Mouse (Mus musculus) limb, embryonic 14.5 days (tissue): ENCODE results near the gene Pparg. TPM values are rescaled to one million over a fixed set of nuclear protein-coding genes. Genes with fewer than 3 reads are reported as not detected.

Experiments used
- ATAC-seq: fragments of 200-750 bp; cut with Nextera tagmentation; 2 replicates; pipeline ENCODE4 v1.8.0; 2017; ENCODE audit warnings: low read depth, moderate number of reproducible peaks, moderate TSS enrichment; ENCODE audit not compliant: low FRiP score
- DNase-seq: peaks from one replicate; pipeline ENCODE4 v3.0.0-alpha.2; 2015; ENCODE audit warnings: low spot score
- H3K27ac ChIP-seq: fragments of 300-500 bp; sonication (generic); replicated peaks from 2 replicates; pipeline ENCODE4 v1.5.1; 2014; ENCODE audit warnings: low read depth, mild to moderate bottlenecking, low read length, moderate library complexity, mixed read lengths
- H3K27me3 ChIP-seq: fragments of 300-500 bp; sonication (generic); 2 replicates; pipeline ENCODE4 v1.6.1; 2014; ENCODE audit warnings: low read length, mixed read lengths; ENCODE audit not compliant: control insufficient read depth, insufficient read depth
- H3K36me3 ChIP-seq: fragments of 300-500 bp; sonication (generic); 2 replicates; pipeline ENCODE4 v1.6.1; 2014; ENCODE audit warnings: mild to moderate bottlenecking, low read length, moderate library complexity, mixed read lengths; ENCODE audit not compliant: control insufficient read depth, insufficient read depth
- H3K4me1 ChIP-seq: fragments of 300-500 bp; sonication (generic); 2 replicates; pipeline ENCODE4 v1.6.1; 2014; ENCODE audit warnings: antibody characterized with exemption, low read length, mixed read lengths; ENCODE audit not compliant: control insufficient read depth, insufficient read depth
- H3K4me2 ChIP-seq: fragments of 300-500 bp; sonication (generic); replicated peaks from 2 replicates; pipeline ENCODE4 v1.6.1; 2014; ENCODE audit warnings: low read depth, mild to moderate bottlenecking, low read length, moderate library complexity; ENCODE audit not compliant: severe bottlenecking
- H3K4me3 ChIP-seq: fragments of 300-500 bp; sonication (generic); replicated peaks from 2 replicates; pipeline ENCODE4 v1.5.1; 2014; ENCODE audit warnings: low read length
- H3K9ac ChIP-seq: fragments of 300-500 bp; sonication (generic); 2 replicates; pipeline ENCODE4 v1.6.1; 2014; ENCODE audit warnings: mild to moderate bottlenecking, low read depth, low read length, moderate library complexity; ENCODE audit not compliant: severe bottlenecking
- H3K9me3 ChIP-seq: fragments of 300-500 bp; sonication (generic); 2 replicates; pipeline ENCODE4 v1.6.1; 2016; ENCODE audit warnings: low read length; ENCODE audit not compliant: control insufficient read depth
- POLR2A ChIP-seq: fragments of 200-500 bp; IDR thresholded peaks from 2 replicates; pipeline ENCODE4 v1.8.0; 2012; ENCODE audit warnings: inconsistent platforms, mild to moderate bottlenecking, moderate library complexity, borderline replicate concordance; ENCODE audit not compliant: insufficient read depth, insufficient read length; ENCODE audit errors: extremely low read depth
- WGBS: fragments of 180-500 bp; shearing (Covaris S2); extraction: QIAGEN DNeasy Blood & Tissue Kit; methylation state at CpG from one replicate; pipeline ENCODE4 v1.1.7; 2014; 5-methylcytosine and 5-hydroxymethylcytosine counted together
- polyA plus RNA-seq, 2 experiments: library from polyadenylated mRNA; depleted of rRNA in 1 of 2; stranded (reverse) in 1 of 2; unstranded in 1 of 2; fragments of >200 nt; fragmentation: Nextera tagmentation in 1 of 2; extraction: Ambion mirVana in 1 of 2; gene quantifications; 2 replicates each; pipeline versions ENCODE4 v1.2.1 to v1.2.3; 2012 to 2014

Pparg gene
- polyA plus RNA-seq, 2 experiments: 2.1 to 2.3 TPM

DNA sequence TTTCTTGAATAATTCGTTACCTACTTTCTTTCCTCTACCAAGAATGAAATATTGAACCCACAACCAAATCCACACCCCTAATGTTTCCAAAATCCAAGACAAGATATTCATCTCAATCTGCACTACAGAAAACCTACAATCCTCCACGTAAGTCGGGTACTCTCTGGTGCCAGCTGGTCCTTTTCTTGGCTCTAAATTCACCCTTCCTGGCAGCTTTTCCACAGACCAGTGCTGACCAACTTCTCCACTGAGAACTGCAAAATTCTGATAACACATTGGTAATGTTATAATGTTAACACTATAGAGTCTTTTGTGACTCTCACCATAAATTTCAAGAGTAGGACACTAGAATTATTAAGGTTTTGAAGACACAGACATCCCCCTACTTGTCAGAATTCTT lies 57.4 kb downstream of the Pparg start:
- H3K27me3 ChIP-seq: no peaks in the 10 kb centered on the region
- no peak overlapping the region for H3K9ac ChIP-seq
- no peaks in the 10 kb centered on the region for H3K4me1 ChIP-seq
- DNase-seq: no peak
- H3K9me3 ChIP-seq: no peaks in the 10 kb centered on the region
- WGBS: 86% methylated on average over 3 of the region's 3 CpGs
- no peaks in the 10 kb centered on the region for H3K36me3 ChIP-seq
- no peak for TF ChIP-seq POLR2A
- H3K4me3 ChIP-seq: no peak overlapping the region
- ATAC-seq: no peak
- no peak overlapping the region for H3K27ac ChIP-seq
- H3K4me2 ChIP-seq: no peak overlapping the region

DNA sequence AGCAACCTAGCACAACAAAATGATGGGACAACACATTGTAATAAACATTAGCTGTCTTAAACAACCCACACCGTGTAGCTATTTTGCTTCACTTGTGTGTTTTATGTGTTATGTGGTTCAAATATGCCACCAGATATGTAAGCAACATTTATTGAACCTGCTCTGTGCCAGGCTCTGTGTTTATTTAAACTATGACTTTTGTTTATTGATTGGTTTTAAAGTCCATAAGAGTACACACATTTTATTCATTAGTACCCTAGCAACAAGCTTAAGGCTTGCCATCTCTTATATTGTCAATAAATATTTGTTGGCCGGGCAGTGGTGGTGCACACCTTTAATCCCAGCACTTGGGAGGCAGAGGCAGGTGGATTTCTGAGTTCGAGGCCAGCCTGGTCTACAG lies 58.2 kb downstream of the Pparg start:
- no peaks in the 10 kb centered on the region for H3K9me3 ChIP-seq
- no peaks in the 10 kb centered on the region for H3K4me1 ChIP-seq
- no peak for TF ChIP-seq POLR2A
- H3K27me3 ChIP-seq: no peaks in the 10 kb centered on the region
- 79% methylated on average over 3 of the region's 3 CpGs for WGBS
- H3K27ac ChIP-seq: no peak overlapping the region
- H3K4me2 ChIP-seq: no peak overlapping the region
- DNase-seq: no peak
- ATAC-seq: no peak
- H3K9ac ChIP-seq: no peak overlapping the region
- no peaks in the 10 kb centered on the region for H3K36me3 ChIP-seq
- H3K4me3 ChIP-seq: no peak overlapping the region

DNA sequence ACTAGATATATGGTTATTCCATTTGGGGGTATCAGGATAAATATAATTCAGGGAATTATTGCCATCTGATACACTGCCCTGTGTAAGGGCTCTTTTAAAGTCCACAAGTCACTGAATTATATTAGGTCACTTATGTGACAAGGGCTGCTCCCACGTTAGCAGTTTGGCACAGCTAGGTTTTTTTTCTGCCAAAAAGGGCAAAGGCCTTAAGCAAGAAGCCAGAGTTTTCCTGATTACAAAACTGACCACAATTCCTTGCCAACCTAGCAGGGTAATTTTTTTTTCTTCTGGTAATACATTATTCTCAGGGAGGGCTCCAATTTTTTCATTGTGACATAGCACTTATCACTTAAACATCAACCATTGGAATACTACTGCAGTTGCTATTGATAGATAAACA lies 60.2 kb downstream of the Pparg start:
- Histone ChIP-seq H3K36me3 (no peaks in the 10 kb centered on the region), H3K4me1 (no peaks in the 10 kb centered on the region), H3K4me3 (no peak overlapping the region), H3K4me2 (no peak overlapping the region), H3K9ac (no peak overlapping the region), H3K27me3 (no peaks in the 10 kb centered on the region), H3K9me3 (no peaks in the 10 kb centered on the region), H3K27ac (no peak overlapping the region)
- DNase-seq (no peak), ATAC-seq (no peak)
- TF ChIP-seq POLR2A: no peak
- WGBS: 58% methylated on average over 1 of the region's 1 CpGs

DNA sequence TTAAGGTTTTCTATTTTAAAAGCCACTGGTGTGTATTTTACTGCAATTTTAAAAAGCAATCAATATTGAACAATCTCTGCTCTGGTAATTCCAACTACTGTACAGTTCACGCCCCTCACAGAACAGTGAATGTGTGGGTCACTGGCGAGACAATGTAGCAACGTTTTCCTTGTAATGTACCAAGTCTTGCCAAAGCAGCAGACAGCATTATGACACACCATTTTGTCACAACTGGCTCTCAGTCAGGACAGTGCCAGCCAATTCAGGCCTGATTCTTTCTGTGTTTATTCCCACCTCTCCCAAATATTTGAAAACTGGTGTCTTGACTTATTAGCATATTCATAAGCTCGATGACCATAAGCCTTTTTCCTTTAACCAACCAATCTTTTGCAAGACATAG lies 60.9 kb downstream of the Pparg start:
- no peak overlapping the region for H3K9ac ChIP-seq
- no peak for TF ChIP-seq POLR2A
- no peaks in the 10 kb centered on the region for H3K27me3 ChIP-seq
- WGBS: 85% methylated on average over 4 of the region's 4 CpGs
- no peak for ATAC-seq
- H3K36me3 ChIP-seq: no peaks in the 10 kb centered on the region
- H3K4me3 ChIP-seq: no peak overlapping the region
- H3K4me2 ChIP-seq: no peak overlapping the region
- no peak overlapping the region for H3K27ac ChIP-seq
- no peaks in the 10 kb centered on the region for H3K9me3 ChIP-seq
- no peaks in the 10 kb centered on the region for H3K4me1 ChIP-seq
- no peak for DNase-seq

DNA sequence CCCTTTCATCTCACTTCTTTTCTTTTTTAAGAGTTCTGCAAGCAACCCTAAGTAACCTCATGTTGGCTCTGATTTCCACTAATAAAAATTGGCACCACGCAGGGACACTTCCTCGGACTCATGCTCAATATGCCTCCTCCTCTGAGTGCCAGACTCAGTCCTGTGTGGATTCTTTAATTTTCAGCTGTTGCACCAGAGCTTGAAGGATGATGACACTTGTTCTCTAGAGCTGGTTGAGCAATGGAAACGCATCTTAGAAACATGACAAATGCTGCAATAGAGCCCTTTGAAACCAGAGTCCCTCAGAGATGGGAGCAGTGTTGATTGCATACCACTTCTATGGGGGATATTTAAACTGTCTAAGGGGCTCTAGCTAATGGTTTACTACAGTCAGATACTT lies 63.7 kb downstream of the Pparg start:
- DNase-seq: no peak
- Histone ChIP-seq H3K27ac (no peak overlapping the region), H3K36me3 (no peaks in the 10 kb centered on the region), H3K9me3 (no peaks in the 10 kb centered on the region), H3K4me2 (no peak overlapping the region), H3K27me3 (no peaks in the 10 kb centered on the region), H3K9ac (no peak overlapping the region), H3K4me3 (no peak overlapping the region), H3K4me1 (no peaks in the 10 kb centered on the region)
- 60% methylated on average over 3 of the region's 3 CpGs for WGBS
- TF ChIP-seq POLR2A: no peak
- ATAC-seq: no peak

DNA sequence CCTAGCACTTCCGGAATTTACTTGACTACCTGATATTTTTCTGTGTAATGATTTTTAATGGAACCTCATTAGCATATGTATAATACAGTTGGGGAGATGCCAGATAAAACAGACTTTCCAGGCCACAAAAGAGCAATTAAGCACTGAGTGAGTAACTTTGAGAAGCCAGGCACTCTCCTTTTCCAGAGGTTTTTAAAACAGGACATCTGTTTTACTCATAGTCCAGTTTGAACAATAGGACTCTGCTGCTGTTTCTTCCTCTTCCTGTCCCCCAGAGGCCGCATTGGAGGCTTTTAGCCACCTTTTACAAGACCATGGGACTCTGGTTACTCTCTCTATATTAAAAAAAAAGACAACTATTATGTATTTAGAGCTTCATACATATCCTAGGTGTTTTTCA lies 72.0 kb downstream of the Pparg start:
- no peak overlapping the region for H3K9ac ChIP-seq
- H3K36me3 ChIP-seq: no peaks in the 10 kb centered on the region
- no peaks in the 10 kb centered on the region for H3K27me3 ChIP-seq
- no peak overlapping the region for H3K4me3 ChIP-seq
- no peaks in the 10 kb centered on the region for H3K9me3 ChIP-seq
- TF ChIP-seq POLR2A: no peak
- H3K27ac ChIP-seq: no peak overlapping the region
- ATAC-seq (no peak), DNase-seq (peak; percentile 7)
- 56% methylated on average over 2 of the region's 2 CpGs for WGBS
- no peak overlapping the region for H3K4me2 ChIP-seq
- no peaks in the 10 kb centered on the region for H3K4me1 ChIP-seq
